Mouse (Mus musculus): ENCODE results near the gene Btk. TPM values are rescaled to one million over a fixed set of nuclear protein-coding genes. Genes with fewer than 3 reads are reported as not detected.
"Not testable (repeated sequence)": the region's sequence is repeated elsewhere in the genome, so short reads cannot be mapped to it uniquely, and the experiment has no call there.

The Btk gene
- polyA plus RNA-seq, 1 experiment from 2014 or later: 0.28 TPM

DNA sequence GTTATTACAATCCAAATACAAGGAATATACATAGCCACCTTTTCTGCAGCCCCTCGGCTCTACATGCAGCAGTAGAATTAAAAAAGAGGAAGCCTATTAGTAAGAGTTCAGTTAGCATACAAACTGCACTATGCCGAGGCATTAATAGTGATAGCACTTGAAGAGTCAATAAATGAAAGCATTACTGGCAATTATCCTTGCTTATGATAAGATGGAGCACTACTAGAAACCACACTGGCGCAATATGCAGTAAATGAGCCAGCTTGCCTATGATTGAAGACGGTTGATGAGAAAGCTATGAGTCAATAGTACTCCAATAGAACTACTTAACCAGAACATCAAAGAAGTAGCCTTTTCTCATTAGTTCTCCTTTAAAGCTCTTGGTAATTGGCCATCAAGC, 5.5 kb downstream of the Btk start:
- Histone ChIP-seq H3K9me3 (no peaks in the 10 kb centered on the region), H3K9ac (replicated peaks) (no peak overlapping the region), H3K4me1 (no peaks in the 10 kb centered on the region), H3K27ac (replicated peaks) (no peak overlapping the region), H3K4me3 (no peak overlapping the region), H3K36me3 (no peaks in the 10 kb centered on the region), H3K4me2 (replicated peaks) (no peak overlapping the region), H3K27me3 (no peaks in the 10 kb centered on the region)
- 74% methylated on average over 4 of the region's 4 CpGs for WGBS
- ATAC-seq (replicated peaks): no peak

GRCm38 (mm10) chrX:134566536-134567222, 16.7 kb downstream of the Btk start:
- H3K4me2 ChIP-seq (replicated peaks): no peak overlapping the region
- H3K9ac ChIP-seq (replicated peaks): no peak overlapping the region
- no peak overlapping the region for H3K4me3 ChIP-seq
- no peak for ATAC-seq (replicated peaks)
- 86% methylated on average over 8 of the region's 8 CpGs for WGBS
- no peaks in the 10 kb centered on the region for H3K36me3 ChIP-seq
- H3K4me1 ChIP-seq: no peaks in the 10 kb centered on the region
- H3K27me3 ChIP-seq: no peaks in the 10 kb centered on the region
- H3K9me3 ChIP-seq: no peaks in the 10 kb centered on the region
- no peak overlapping the region for H3K27ac ChIP-seq (replicated peaks)

GRCm38 (mm10) chrX:134564326-134564725, 19.0 kb downstream of the Btk start:
- no peaks in the 10 kb centered on the region for H3K27me3 ChIP-seq
- H3K9ac ChIP-seq (replicated peaks): no peak overlapping the region
- H3K4me2 ChIP-seq (replicated peaks): no peak overlapping the region
- no peaks in the 10 kb centered on the region for H3K36me3 ChIP-seq
- H3K27ac ChIP-seq (replicated peaks): no peak overlapping the region
- ATAC-seq (replicated peaks): no peak
- WGBS: 93% methylated on average over 4 of the region's 4 CpGs
- H3K9me3 ChIP-seq: no peaks in the 10 kb centered on the region
- H3K4me3 ChIP-seq: no peak overlapping the region
- H3K4me1 ChIP-seq: no peaks in the 10 kb centered on the region

DNA sequence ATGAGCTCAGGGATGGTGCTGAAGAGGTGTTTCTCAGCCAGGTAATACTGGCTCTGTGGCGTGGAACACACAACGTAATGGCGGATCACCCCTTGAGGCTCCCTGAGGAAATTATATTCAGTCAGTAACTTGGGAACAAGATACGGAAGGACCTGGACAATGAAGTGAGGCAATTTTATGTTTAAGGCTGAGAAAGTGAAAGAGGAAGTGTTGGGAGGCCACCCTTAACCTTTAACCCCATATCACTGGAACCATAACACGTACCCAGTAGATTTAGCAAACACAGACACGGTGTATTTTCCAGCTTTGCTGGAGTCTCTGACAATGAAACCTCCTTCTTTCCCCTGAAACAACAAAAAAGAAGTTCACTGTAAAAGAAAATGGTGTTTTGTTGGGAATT, 28.9 kb downstream of the Btk start:
- Histone ChIP-seq H3K9me3 (no peaks in the 10 kb centered on the region), H3K4me1 (no peaks in the 10 kb centered on the region), H3K27me3 (no peaks in the 10 kb centered on the region), H3K9ac (replicated peaks) (no peak overlapping the region), H3K4me3 (no peak overlapping the region), H3K36me3 (no peaks in the 10 kb centered on the region), H3K4me2 (replicated peaks) (no peak overlapping the region), H3K27ac (replicated peaks) (no peak overlapping the region)
- WGBS: 86% methylated on average over 6 of the region's 6 CpGs
- no peak for ATAC-seq (replicated peaks)

- Histone ChIP-seq H3K4me3 (no peak overlapping the region), H3K27me3 (no peaks in the 10 kb centered on the region), H3K4me2 (replicated peaks) (no peak overlapping the region), H3K27ac (replicated peaks) (no peak overlapping the region), H3K9ac (replicated peaks) (no peak overlapping the region), H3K36me3 (no peaks in the 10 kb centered on the region), H3K4me1 (no peaks in the 10 kb centered on the region), H3K9me3 (no peaks in the 10 kb centered on the region)
- 90% methylated on average over 4 of the region's 4 CpGs for WGBS
- no peak for ATAC-seq (replicated peaks)
These were observed 30.0 kb downstream of the Btk start for GRCm38 (mm10) chrX:134553326-134553725.

GRCm38 (mm10) chrX:134550903-134551302, 32.5 kb downstream of the Btk start:
- Histone ChIP-seq H3K27me3 (no peaks in the 10 kb centered on the region), H3K9ac (replicated peaks) (no peak overlapping the region), H3K4me1 (no peaks in the 10 kb centered on the region), H3K4me2 (replicated peaks) (no peak overlapping the region), H3K27ac (replicated peaks) (no peak overlapping the region), H3K4me3 (no peak overlapping the region), H3K9me3 (no peaks in the 10 kb centered on the region), H3K36me3 (no peaks in the 10 kb centered on the region)
- WGBS: 18% methylated on average over 5 of the region's 5 CpGs
- peak; percentile 71; the same call in 1 of the 2 replicates for ATAC-seq (replicated peaks)

- no peak overlapping the region for H3K4me3 ChIP-seq
- H3K27ac ChIP-seq (replicated peaks): no peak overlapping the region
- H3K9me3 ChIP-seq: no peaks in the 10 kb centered on the region
- no peaks in the 10 kb centered on the region for H3K36me3 ChIP-seq
- WGBS: 87% methylated on average over 4 of the region's 4 CpGs
- no peak for ATAC-seq (replicated peaks)
- no peak overlapping the region for H3K4me2 ChIP-seq (replicated peaks)
- H3K9ac ChIP-seq (replicated peaks): no peak overlapping the region
- no peaks in the 10 kb centered on the region for H3K4me1 ChIP-seq
- H3K27me3 ChIP-seq: no peaks in the 10 kb centered on the region
These were observed 36.0 kb downstream of the Btk start for GRCm38 (mm10) chrX:134547330-134547729.

DNA sequence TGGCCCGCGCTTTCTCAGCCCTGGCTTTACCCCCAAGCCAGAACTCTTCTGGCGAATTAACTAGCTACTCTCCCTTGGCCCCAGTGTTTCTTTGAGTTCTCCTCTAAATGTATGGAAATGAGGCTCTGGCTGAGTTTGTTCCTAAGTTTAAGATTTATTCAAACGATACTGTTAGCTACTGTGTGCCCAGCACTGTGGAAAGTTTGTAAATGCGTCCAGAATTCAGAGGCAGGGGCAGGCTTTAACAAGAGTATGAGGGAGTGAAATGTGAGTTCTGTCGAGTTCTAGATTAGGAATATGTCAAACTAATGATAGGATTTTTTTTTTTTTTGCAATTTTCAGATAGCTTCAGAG, 41.4 kb downstream of the Btk start:
- Histone ChIP-seq H3K9ac (replicated peaks) (peak overlapping the region; percentile 47), H3K36me3 (no peaks in the 10 kb centered on the region), H3K27me3 (no peaks in the 10 kb centered on the region), H3K27ac (replicated peaks) (no peak overlapping the region), H3K4me2 (replicated peaks) (peak overlapping the region; percentile 58), H3K4me1 (no peaks in the 10 kb centered on the region), H3K9me3 (no peaks in the 10 kb centered on the region), H3K4me3 (peak overlapping the region; percentile 54)
- no peak; the same call in none of the 2 replicates for ATAC-seq (replicated peaks)
- 26% methylated on average over 6 of the region's 6 CpGs for WGBS

DNA sequence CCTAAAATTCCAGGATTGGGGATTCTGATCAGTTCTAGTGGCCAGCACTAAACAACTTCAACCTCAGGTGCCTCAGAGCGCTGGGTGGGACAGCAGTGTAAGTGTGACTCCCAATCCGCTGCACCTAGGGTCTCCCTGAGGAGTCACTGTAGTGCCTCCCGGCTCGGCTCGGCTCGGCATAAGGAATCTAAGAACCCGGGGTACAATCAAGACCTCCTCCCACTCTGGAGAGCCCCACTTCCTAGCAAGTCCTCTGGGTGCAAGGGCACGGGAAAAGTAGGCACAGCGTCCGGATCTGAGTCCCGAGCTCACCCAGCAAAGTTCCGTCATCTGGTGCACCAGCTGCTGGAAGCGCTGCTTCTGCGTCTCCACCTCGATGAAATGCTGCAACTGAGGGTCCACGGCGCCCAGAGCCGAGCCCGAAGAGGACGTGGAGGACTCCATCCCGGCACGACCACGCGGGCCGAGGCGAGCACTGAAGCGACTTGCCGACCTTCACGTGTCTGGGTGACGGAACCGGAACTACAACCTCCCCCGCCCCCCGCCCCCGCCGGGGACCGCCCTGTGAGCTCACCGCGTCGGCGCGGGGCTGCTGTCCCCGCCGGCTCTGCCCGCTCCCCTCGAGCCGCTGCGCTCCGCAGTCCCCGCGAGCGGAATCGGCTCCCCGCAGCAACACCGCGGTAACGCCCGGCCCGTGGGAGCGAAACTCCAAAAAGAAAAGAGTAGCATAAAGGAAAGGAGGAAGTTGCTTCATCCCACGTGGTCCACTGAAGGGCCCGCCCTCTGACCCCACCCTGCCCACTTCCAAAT, 42.0 kb downstream of the Btk start, which contains the start of gene Timm8a1:
Timm8a1 (minus strand) TSS at position 721 of the 810 bp plus-strand sequence.
- no peaks in the 10 kb centered on the region for H3K27me3 ChIP-seq
- peak; percentile 95 for ATAC-seq (replicated peaks)
- H3K4me1 ChIP-seq: no peaks in the 10 kb centered on the region
- peak within 1 kb of the TSS; percentile 58 for H3K4me2 ChIP-seq (replicated peaks)
- no peaks in the 10 kb centered on the region for H3K36me3 ChIP-seq
- H3K9me3 ChIP-seq: no peaks in the 10 kb centered on the region
- WGBS: 25% methylated on average over 47 of the region's 61 CpGs
- peak within 1 kb of the TSS; percentile 54 for H3K4me3 ChIP-seq
- peak within 1 kb of the TSS; percentile 79 for H3K27ac ChIP-seq (replicated peaks)
- peak within 1 kb of the TSS; percentile 47 for H3K9ac ChIP-seq (replicated peaks)

DNA sequence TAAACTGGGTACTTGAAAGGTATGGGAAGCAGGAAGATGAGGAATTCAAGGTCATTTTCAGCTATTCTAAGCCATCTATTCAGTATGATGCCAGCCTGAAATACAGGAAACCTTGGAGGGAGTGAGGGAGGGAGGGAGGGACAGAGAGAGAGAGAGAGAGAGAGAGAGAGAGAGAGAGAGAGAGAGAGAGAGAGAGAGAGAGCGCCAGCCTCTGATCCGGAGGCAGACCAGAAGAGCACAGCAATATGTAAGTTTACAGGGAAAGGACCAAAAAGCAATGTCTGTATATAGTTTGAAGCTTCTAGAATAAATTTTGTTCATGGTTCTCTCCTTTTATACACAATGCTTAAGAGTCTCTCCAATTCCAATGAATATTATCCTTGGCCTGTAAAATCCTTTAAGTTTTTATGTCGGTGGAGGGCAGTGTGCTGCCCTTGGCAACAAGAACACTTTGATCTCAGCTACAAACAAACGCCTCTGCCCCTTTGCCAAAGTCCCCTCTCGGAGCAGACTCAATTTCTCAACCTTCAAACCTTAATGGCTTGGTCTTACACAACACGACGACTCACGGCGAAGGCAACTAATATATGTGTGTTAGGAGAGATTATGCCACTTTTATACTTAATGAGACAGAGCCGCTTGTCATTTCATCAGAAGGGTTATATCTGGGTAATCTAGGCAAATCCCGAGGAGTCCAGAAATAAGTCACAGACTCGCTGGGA, 42.8 kb downstream of the Btk start:
- 17% methylated on average over 12 of the region's 12 CpGs for WGBS
- no peaks in the 10 kb centered on the region for H3K27me3 ChIP-seq
- no peaks in the 10 kb centered on the region for H3K4me1 ChIP-seq
- no peaks in the 10 kb centered on the region for H3K9me3 ChIP-seq
- H3K9ac ChIP-seq (replicated peaks): peak overlapping the region; percentile 47; the same call in 1 of the 2 replicates
- peak overlapping the region; percentile 58 for H3K4me2 ChIP-seq (replicated peaks)
- H3K4me3 ChIP-seq: peak overlapping the region; percentile 54
- no peak for ATAC-seq (replicated peaks)
- no peaks in the 10 kb centered on the region for H3K36me3 ChIP-seq
- peak overlapping the region; percentile 79 for H3K27ac ChIP-seq (replicated peaks)

DNA sequence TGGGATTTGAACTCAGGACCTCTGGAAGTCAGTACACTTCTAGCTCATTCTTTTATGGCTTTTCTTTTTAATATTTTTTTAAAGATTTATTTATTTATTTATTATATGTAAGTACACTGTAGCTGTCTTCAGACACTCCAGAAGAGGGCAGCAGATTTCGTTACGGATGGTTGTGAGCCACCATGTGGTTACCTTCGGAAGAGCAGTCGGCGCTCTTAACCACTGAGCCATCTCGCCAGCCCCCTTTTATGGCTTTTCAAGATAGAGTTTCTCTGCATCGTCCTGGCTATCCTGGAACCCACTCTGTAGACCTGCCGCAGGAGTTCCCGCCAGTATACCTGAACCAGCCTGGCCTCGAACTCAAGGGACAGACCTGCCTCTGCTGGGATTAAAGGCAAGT, 43.6 kb downstream of the Btk start:
- H3K27ac ChIP-seq (replicated peaks); H3K9ac ChIP-seq (replicated peaks); H3K9me3 ChIP-seq; H3K4me1 ChIP-seq; H3K4me2 ChIP-seq (replicated peaks); ATAC-seq (replicated peaks); H3K36me3 ChIP-seq; H3K27me3 ChIP-seq; H3K4me3 ChIP-seq: not testable (repeated sequence)
- 96% methylated on average over 10 of the region's 10 CpGs for WGBS

GRCm38 (mm10) chrX:134533346-134533745, 50.0 kb downstream of the Btk start:
- WGBS: 84% methylated on average over 2 of the region's 2 CpGs

More at GRCm38 (mm10) chrX:134533346-134533745, 50.0 kb downstream of the Btk start:
- Histone ChIP-seq H3K9me3 (no peaks in the 10 kb centered on the region), H3K9ac (replicated peaks) (no peak overlapping the region), H3K27me3 (no peaks in the 10 kb centered on the region), H3K36me3 (no peaks in the 10 kb centered on the region), H3K4me3 (no peak overlapping the region), H3K27ac (replicated peaks) (no peak overlapping the region), H3K4me2 (replicated peaks) (no peak overlapping the region), H3K4me1 (no peaks in the 10 kb centered on the region)
- ATAC-seq (replicated peaks): no peak
